Mouse (Mus musculus): Measurements from ENCODE around the gene 4930469K13Rik. TPM values are rescaled to one million over a fixed set of nuclear protein-coding genes. Genes with fewer than 3 reads are reported as not detected.

The 4930469K13Rik gene
- polyA plus RNA-seq, 1 experiment from 2014 or later: not detected

DNA sequence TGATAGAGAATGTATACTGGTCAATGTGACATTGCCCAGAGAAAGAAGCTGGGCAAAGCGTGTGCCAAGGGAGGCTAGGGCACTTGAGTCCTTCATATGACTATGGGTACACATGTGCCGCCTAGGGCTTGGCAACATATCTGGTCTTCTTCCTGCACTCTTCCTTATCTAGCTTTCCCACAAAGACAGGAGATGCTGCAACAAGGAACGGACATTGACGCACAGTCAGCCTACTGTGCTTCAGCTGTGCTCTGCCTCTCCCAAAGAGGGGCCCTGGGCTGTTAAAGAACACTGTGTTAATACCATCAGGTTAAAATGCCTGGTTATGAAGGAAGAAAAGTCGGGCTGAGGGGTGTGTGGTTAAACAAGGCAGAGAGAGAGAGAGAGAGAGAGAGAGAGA is 141.7 kb downstream of the 4930469K13Rik start:
- whole genome bisulfite sequencing: 86% methylated on average over 5 of the region's 5 CpGs
- no peak overlapping the region for H3K4me2 ChIP-seq (ENCODE audit: low read depth, low read length, severe bottlenecking)
- H3K4me3 ChIP-seq (ENCODE audit: low read depth, low read length): no peak overlapping the region
- H3K9me3 ChIP-seq (ENCODE audit: control insufficient read depth, low read length): no peaks in the 10 kb centered on the region
- DNase-seq (ENCODE audit: low spot score) (no peak), ATAC-seq (replicated peaks; ENCODE audit: low FRiP score) (no peak)
- H3K27ac ChIP-seq (ENCODE audit: low read depth, low read length): no peak overlapping the region
- H3K27me3 ChIP-seq (ENCODE audit: control insufficient read depth, insufficient read depth, low read length): no peaks in the 10 kb centered on the region
- no peaks in the 10 kb centered on the region for H3K36me3 ChIP-seq (ENCODE audit: control insufficient read depth, insufficient read depth, low read length)
- H3K4me1 ChIP-seq (replicated peaks; ENCODE audit: control insufficient read depth, insufficient read depth, low read length): no peaks in the 10 kb centered on the region
- no peak overlapping the region for H3K9ac ChIP-seq (ENCODE audit: low read length)

DNA sequence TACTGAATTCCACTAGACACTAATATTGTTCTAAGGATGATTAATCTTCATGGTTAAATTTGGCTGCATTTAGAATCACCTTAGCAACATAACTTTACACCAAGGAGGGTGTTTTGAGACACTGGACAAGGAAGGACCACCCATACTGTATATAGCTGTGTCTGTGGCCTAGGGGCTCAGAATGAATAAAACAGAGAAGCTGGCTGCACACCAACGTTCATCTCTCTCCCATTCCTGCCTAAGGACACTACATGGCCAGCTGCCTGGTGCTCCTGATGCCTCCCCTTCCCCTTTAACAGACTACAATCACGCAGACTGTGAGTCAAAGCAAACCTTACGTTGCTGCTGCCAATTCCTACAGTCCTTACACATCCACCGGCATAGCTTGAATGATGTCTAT is 142.4 kb downstream of the 4930469K13Rik start:
- Histone ChIP-seq H3K4me3 (ENCODE audit: low read depth, low read length) (no peak overlapping the region), H3K27ac (ENCODE audit: low read depth, low read length) (no peak overlapping the region), H3K4me2 (ENCODE audit: low read depth, low read length, severe bottlenecking) (no peak overlapping the region), H3K36me3 (ENCODE audit: control insufficient read depth, insufficient read depth, low read length) (no peaks in the 10 kb centered on the region), H3K27me3 (ENCODE audit: control insufficient read depth, insufficient read depth, low read length) (no peaks in the 10 kb centered on the region), H3K9ac (ENCODE audit: low read length) (no peak overlapping the region), H3K4me1 (replicated peaks; ENCODE audit: control insufficient read depth, insufficient read depth, low read length) (no peaks in the 10 kb centered on the region), H3K9me3 (ENCODE audit: control insufficient read depth, low read length) (no peaks in the 10 kb centered on the region)
- DNase-seq (ENCODE audit: low spot score): no peak
- 82% methylated on average over 4 of the region's 4 CpGs for WGBS
- ATAC-seq (replicated peaks; ENCODE audit: low FRiP score): no peak

DNA sequence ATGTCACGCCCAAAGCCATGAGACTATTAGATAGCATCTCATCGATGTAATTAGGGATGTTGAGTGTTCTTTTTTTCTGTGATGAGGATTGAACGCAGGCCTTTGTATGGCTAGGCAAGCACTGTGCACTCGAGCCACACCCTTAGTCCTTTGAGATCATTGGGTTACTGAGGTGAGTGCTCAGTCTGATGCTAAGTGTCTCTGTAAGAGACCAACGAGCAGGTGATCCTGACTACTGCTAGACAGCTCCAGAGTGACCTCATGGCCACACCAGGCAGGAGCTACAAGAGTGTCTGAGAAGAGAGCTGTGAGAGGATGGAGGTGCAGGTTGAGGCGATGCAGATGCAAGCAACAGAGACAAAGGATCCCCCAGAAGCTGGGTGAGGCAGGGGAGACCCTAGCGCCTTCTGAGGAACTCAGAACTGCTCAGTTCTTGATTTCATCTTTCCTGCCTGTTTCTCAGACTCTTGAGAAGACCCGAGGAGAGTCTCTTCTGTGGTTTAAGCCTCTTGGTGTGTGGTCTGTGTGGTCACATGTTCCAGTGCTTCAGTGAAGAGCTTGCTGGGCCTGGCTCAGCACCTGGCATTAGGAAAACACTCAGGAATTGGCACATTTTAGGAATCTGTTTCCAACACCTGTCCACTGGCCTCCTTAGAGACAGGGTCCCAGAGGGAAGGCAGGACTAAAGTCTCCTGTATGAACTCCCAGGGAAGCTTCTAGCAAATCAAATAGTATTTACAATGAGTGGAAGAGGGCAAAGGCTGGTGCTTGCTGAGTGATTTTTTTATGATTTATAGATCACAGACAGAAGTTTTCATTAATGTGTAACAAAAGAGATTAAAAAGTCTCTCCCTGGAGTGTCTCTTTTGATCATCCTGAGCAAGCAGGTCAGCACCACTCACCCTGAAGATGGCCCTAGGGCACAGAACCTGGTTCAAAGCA is 146.4 kb downstream of the 4930469K13Rik start:
- ATAC-seq (replicated peaks; ENCODE audit: low FRiP score) (no peak), DNase-seq (ENCODE audit: low spot score) (no peak)
- no peaks in the 10 kb centered on the region for H3K9me3 ChIP-seq (ENCODE audit: control insufficient read depth, low read length)
- no peak overlapping the region for H3K4me2 ChIP-seq (ENCODE audit: low read depth, low read length, severe bottlenecking)
- H3K27ac ChIP-seq (ENCODE audit: low read depth, low read length): no peak overlapping the region
- H3K9ac ChIP-seq (ENCODE audit: low read length): no peak overlapping the region
- H3K4me1 ChIP-seq (replicated peaks; ENCODE audit: control insufficient read depth, insufficient read depth, low read length): no peaks in the 10 kb centered on the region
- no peaks in the 10 kb centered on the region for H3K27me3 ChIP-seq (ENCODE audit: control insufficient read depth, insufficient read depth, low read length)
- no peaks in the 10 kb centered on the region for H3K36me3 ChIP-seq (ENCODE audit: control insufficient read depth, insufficient read depth, low read length)
- 88% methylated on average over 8 of the region's 8 CpGs for WGBS
- no peak overlapping the region for H3K4me3 ChIP-seq (ENCODE audit: low read depth, low read length)

DNA sequence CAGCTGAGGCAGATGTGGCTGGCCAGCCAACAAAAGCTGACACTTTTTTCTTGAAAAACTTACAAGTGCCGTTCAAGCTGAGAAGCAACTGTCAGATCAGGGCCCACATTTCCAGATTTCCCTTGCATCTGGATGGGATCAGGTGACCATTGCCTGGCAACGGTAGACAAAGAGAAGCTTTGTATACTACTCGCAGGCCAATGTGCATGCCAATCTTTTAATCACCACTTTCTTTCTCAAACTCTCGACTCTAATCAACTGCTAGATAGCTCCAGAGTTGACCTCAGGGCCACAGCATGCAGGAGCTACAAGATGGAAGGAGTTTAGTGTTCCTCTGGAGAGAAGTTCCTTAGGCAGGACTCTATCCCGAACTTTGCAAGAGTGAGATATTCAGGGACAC is 147.2 kb downstream of the 4930469K13Rik start:
- WGBS: 26% methylated on average over 5 of the region's 5 CpGs
- no peaks in the 10 kb centered on the region for H3K36me3 ChIP-seq (ENCODE audit: control insufficient read depth, insufficient read depth, low read length)
- H3K4me3 ChIP-seq (ENCODE audit: low read depth, low read length): no peak overlapping the region
- DNase-seq (ENCODE audit: low spot score) (no peak), ATAC-seq (replicated peaks; ENCODE audit: low FRiP score) (0 out of 2 replicates have a peak, but pooled peaks have one; percentile 42)
- no peak overlapping the region for H3K9ac ChIP-seq (ENCODE audit: low read length)
- H3K4me2 ChIP-seq (ENCODE audit: low read depth, low read length, severe bottlenecking): no peak overlapping the region
- no peak overlapping the region for H3K27ac ChIP-seq (ENCODE audit: low read depth, low read length)
- no peaks in the 10 kb centered on the region for H3K4me1 ChIP-seq (replicated peaks; ENCODE audit: control insufficient read depth, insufficient read depth, low read length)
- no peaks in the 10 kb centered on the region for H3K27me3 ChIP-seq (ENCODE audit: control insufficient read depth, insufficient read depth, low read length)
- no peaks in the 10 kb centered on the region for H3K9me3 ChIP-seq (ENCODE audit: control insufficient read depth, low read length)

DNA sequence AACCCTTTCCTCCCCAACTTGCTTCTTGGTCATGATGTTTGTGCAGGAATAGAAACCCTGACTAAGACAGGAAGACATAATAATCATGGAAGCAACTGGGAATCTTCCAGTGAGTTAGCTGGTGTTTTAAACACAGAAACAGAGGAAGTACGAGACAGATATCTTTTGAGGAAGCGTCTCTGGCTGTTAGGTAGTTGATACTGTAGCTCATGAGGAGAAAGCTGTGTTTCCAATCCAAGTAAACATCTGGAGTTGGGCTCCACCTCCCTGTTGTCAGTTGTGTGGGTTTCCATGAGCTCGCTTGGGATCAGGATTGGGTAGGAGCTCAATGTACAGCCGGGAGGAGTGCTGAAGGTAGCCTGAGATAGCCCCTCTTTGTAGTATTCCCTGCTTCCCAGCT is 151.9 kb downstream of the 4930469K13Rik start:
- no peaks in the 10 kb centered on the region for H3K36me3 ChIP-seq (ENCODE audit: control insufficient read depth, insufficient read depth, low read length)
- no peak overlapping the region for H3K9ac ChIP-seq (ENCODE audit: low read length)
- DNase-seq (ENCODE audit: low spot score): no peak
- no peaks in the 10 kb centered on the region for H3K4me1 ChIP-seq (replicated peaks; ENCODE audit: control insufficient read depth, insufficient read depth, low read length)
- H3K27me3 ChIP-seq (ENCODE audit: control insufficient read depth, insufficient read depth, low read length): no peaks in the 10 kb centered on the region
- H3K4me2 ChIP-seq (ENCODE audit: low read depth, low read length, severe bottlenecking): no peak overlapping the region
- H3K27ac ChIP-seq (ENCODE audit: low read depth, low read length): no peak overlapping the region
- no peak for ATAC-seq (replicated peaks; ENCODE audit: low FRiP score)
- H3K4me3 ChIP-seq (ENCODE audit: low read depth, low read length): no peak overlapping the region
- H3K9me3 ChIP-seq (ENCODE audit: control insufficient read depth, low read length): no peaks in the 10 kb centered on the region
- 88% methylated on average over 4 of the region's 4 CpGs for WGBS

- Histone ChIP-seq H3K9ac (ENCODE audit: low read length) (no peak overlapping the region), H3K4me1 (replicated peaks; ENCODE audit: control insufficient read depth, insufficient read depth, low read length) (no peaks in the 10 kb centered on the region), H3K4me2 (ENCODE audit: low read depth, low read length, severe bottlenecking) (no peak overlapping the region), H3K27me3 (ENCODE audit: control insufficient read depth, insufficient read depth, low read length) (no peaks in the 10 kb centered on the region), H3K4me3 (ENCODE audit: low read depth, low read length) (no peak overlapping the region), H3K36me3 (ENCODE audit: control insufficient read depth, insufficient read depth, low read length) (no peaks in the 10 kb centered on the region), H3K27ac (ENCODE audit: low read depth, low read length) (no peak overlapping the region), H3K9me3 (ENCODE audit: control insufficient read depth, low read length) (no peaks in the 10 kb centered on the region)
- no peak for ATAC-seq (replicated peaks; ENCODE audit: low FRiP score)
- DNase-seq (ENCODE audit: low spot score): no peak
- 91% methylated on average over 9 of the region's 9 CpGs for WGBS
Observed at GRCm38 (mm10) chr11:33944786-33945328, 153.5 kb downstream of the 4930469K13Rik start.

GRCm38 (mm10) chr11:33944067-33944785 is 154.1 kb downstream of the 4930469K13Rik start:
- Histone ChIP-seq H3K27ac (ENCODE audit: low read depth, low read length) (no peak overlapping the region), H3K9me3 (ENCODE audit: control insufficient read depth, low read length) (no peaks in the 10 kb centered on the region), H3K4me1 (replicated peaks; ENCODE audit: control insufficient read depth, insufficient read depth, low read length) (no peaks in the 10 kb centered on the region), H3K27me3 (ENCODE audit: control insufficient read depth, insufficient read depth, low read length) (no peaks in the 10 kb centered on the region), H3K4me3 (ENCODE audit: low read depth, low read length) (no peak overlapping the region), H3K9ac (ENCODE audit: low read length) (no peak overlapping the region), H3K36me3 (ENCODE audit: control insufficient read depth, insufficient read depth, low read length) (no peaks in the 10 kb centered on the region), H3K4me2 (ENCODE audit: low read depth, low read length, severe bottlenecking) (no peak overlapping the region)
- DNase-seq (ENCODE audit: low spot score) (peak; percentile 64), ATAC-seq (replicated peaks; ENCODE audit: low FRiP score) (no peak)
- WGBS: 69% methylated on average over 4 of the region's 4 CpGs

DNA sequence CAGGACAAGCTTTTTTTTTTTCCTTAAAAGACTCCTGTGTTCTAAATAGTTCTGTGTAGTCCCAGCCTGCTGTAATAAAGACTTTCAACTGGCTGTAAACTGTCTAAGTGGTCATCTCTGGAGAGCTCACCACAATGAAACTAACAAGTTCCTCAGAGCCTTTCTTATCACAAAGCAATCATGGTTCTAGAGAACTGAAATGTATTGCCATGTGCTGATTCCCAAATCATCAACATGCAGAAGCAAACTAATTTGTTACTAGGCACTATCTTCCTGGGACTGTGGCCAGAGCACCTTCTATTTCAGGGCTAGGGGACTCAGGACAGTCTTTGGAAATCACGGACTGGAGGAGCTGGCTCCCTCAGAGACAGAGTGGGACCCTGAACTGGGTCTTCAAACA is 154.8 kb downstream of the 4930469K13Rik start:
- ATAC-seq (replicated peaks; ENCODE audit: low FRiP score) (no peak), DNase-seq (ENCODE audit: low spot score) (no peak)
- 85% methylated on average over 1 of the region's 1 CpGs for WGBS
- Histone ChIP-seq H3K4me3 (ENCODE audit: low read depth, low read length) (no peak overlapping the region), H3K27ac (ENCODE audit: low read depth, low read length) (no peak overlapping the region), H3K9ac (ENCODE audit: low read length) (no peak overlapping the region), H3K36me3 (ENCODE audit: control insufficient read depth, insufficient read depth, low read length) (no peaks in the 10 kb centered on the region), H3K4me2 (ENCODE audit: low read depth, low read length, severe bottlenecking) (no peak overlapping the region), H3K9me3 (ENCODE audit: control insufficient read depth, low read length) (no peaks in the 10 kb centered on the region), H3K4me1 (replicated peaks; ENCODE audit: control insufficient read depth, insufficient read depth, low read length) (no peaks in the 10 kb centered on the region), H3K27me3 (ENCODE audit: control insufficient read depth, insufficient read depth, low read length) (no peaks in the 10 kb centered on the region)
